Mouse (Mus musculus) effector memory CD4-positive, alpha-beta T cell, adult 7 months (primary cell): Measurements from ENCODE around the gene Adssl1. TPM values are rescaled to one million over a fixed set of nuclear protein-coding genes. Genes with fewer than 3 reads are reported as not detected.

Experiments used
- polyA plus RNA-seq: library from polyadenylated mRNA; unstranded; fragments of 100-300 nt; shearing (Covaris generic); gene quantifications from one replicate; pipeline ENCODE4 v1.2.1, GENCODE M21; 2017

Gene Adssl1
- 1.7 TPM for polyA plus RNA-seq

GRCm38 (mm10) chr12:112619686-112620353 lies at the start of gene Adssl1:
TSS of gene Adssl1 (plus strand) at chr12:112620045.

GRCm38 (mm10) chr12:112588426-112589256 lies 31.2 kb upstream of the Adssl1 start, which contains the start of gene Inf2:
TSS of gene Inf2 (plus strand) at chr12:112588784.

DNA sequence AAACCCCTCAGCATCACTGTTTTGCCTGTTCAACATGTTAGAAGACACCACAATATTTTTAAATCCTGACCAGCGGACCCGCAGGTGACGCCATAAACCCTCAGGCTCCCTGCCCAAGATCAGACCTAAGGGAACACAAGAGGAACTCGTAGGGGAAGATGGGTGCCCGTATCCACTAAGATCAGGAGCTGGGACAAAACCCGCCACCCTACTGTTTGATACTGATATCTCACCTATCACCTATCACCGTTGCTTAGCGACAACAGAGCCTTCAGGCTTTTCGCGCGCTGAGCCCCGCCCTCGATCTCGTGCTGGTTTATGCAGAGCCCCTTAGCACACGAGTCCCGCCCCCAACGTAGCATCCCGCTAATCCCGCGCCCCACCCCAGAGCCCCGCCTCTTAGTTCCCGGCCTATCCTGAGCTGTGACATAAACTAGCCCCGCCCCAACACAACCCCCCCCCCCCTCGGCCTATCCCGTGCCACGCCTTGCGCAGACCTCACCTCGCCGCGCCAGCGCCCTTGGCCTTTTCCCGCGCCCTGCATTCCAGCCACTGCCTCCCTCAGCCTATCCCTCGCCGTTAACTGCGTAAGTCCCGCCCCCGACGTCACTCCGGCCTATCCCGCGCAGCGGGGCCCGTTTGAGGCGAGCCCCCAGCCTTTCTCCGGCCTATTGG lies 24.5 kb downstream of the Adssl1 start, which contains the start of gene Siva1:
Gene Siva1, plus strand, starts transcription at position 500 of the 675 bp plus-strand sequence.

GRCm38 (mm10) chr12:112674132-112675011 lies 54.5 kb downstream of the Adssl1 start, which contains the start of gene Akt1:
TSS of gene Akt1 (minus strand) at chr12:112674884.

DNA sequence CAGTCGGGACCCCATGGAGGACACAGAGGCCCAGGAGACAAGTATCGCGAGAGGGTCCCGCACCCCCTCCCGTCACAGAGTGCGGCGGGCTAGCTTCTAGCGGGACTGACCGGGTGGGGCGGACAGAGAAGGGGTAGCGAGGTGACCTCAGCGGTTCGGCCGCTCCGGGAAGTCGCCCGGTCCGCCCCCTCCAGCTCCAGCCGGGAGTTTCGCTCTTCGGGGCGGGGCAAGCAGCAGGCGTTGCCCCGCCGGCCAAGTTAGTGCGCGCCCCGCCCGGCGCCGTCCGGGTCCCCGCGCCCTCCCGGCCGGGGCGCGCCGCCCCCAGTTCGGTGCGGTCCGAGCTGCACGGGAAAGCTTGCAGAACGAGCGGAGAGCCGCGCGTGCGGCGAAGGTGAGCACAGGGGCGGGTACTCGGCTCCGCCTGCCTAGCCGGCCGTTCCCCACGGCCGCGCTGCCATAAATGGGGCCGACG lies 58.7 kb downstream of the Adssl1 start, which contains the start of gene Zbtb42:
Gene Zbtb42, plus strand, starts transcription at position 274 of the 472 bp plus-strand sequence.

Other genes starting within 250 kb of the Adssl1 start
- gene A530016L24Rik, start 130.6 kb upstream of the Adssl1 start, polyA plus RNA-seq, result 0.21 TPM
- gene Tmem179, start 103.3 kb upstream of the Adssl1 start, polyA plus RNA-seq, result 0.57 TPM
- 61.0 TPM for gene Inf2, start 31.3 kb upstream of the Adssl1 start, polyA plus RNA-seq
- 28.5 TPM for gene Siva1, start 24.6 kb downstream of the Adssl1 start, polyA plus RNA-seq
- 133 TPM for gene Akt1, start 54.8 kb downstream of the Adssl1 start, polyA plus RNA-seq
- gene Zbtb42, start 58.8 kb downstream of the Adssl1 start, polyA plus RNA-seq, result 5.2 TPM
- 17.1 TPM for gene Cep170b, start 100.4 kb downstream of the Adssl1 start, polyA plus RNA-seq
- gene Pld4, start 140.6 kb downstream of the Adssl1 start, polyA plus RNA-seq, result 0.68 TPM
- gene Ahnak2, start 182.6 kb downstream of the Adssl1 start, polyA plus RNA-seq, result not detected
- 0.50 TPM for gene Clba1, start 188.9 kb downstream of the Adssl1 start, polyA plus RNA-seq
- gene Cdca4, start 209.4 kb downstream of the Adssl1 start, polyA plus RNA-seq, result 37.7 TPM
- 286 TPM for gene Gpr132, start 248.2 kb downstream of the Adssl1 start, polyA plus RNA-seq